Mouse (Mus musculus) brain, adult 2 months (tissue): ENCODE data around the gene Sebox.

ENCODE experiments used
- DNase-seq: peaks from one replicate; pipeline ENCODE4 v3.0.0; 2011; ENCODE audit warnings: low read depth, low spot score

The Sebox gene

DNA sequence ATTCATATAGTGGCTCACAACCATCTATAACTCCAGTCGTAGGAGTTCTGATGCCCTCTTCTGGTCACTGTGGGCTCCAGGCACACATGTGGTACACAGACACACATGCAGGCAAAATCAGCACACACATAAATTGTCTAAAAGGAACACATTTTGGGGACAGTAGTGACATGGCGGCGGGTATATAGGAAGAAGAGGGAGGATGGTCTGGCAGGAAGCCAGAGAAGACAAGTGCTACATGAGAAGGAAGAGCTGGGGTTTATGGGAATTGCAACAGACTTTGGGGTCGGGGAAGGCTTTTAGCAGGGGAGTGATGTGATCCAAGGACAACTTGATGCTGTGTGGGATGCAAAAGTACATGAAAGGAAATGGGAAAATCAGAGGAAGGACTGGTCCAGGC, 31.3 kb downstream of the Sebox start:
- no peak for DNase-seq

DNA sequence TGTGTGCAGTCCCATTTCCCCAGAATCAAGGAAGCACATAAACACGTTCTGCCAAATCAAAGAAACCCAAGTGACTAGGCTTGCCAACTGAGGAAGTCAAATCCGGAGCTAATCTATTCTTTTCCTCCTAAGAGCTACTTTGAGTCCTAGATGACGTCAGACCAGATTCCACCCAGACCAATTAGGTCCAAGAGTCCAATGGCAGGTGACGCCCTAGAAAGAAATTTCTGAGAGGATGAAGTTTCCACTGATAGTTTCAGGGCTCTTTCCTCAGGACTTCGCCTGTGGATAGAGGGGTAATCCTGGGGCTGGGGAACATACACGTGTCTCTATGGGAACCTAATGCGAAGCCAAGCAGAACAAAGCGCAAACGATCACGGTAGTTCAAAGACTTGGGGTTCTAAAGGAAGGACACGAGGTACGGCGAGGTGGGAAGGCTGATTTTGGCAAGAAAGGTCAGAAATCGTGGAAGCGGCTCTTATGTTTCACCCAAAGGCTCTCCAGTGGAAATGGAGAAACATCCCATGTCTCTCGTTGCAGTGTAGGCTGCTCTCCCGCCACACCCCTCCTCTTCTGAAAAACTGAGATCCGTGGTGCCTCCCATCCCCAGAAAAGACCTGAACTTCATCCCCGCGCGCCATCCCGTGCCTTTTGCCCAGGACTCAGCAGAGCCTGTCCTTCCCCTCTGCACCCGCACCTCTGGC, 32.3 kb downstream of the Sebox start:
- DNase-seq, result peak; percentile 65

DNA sequence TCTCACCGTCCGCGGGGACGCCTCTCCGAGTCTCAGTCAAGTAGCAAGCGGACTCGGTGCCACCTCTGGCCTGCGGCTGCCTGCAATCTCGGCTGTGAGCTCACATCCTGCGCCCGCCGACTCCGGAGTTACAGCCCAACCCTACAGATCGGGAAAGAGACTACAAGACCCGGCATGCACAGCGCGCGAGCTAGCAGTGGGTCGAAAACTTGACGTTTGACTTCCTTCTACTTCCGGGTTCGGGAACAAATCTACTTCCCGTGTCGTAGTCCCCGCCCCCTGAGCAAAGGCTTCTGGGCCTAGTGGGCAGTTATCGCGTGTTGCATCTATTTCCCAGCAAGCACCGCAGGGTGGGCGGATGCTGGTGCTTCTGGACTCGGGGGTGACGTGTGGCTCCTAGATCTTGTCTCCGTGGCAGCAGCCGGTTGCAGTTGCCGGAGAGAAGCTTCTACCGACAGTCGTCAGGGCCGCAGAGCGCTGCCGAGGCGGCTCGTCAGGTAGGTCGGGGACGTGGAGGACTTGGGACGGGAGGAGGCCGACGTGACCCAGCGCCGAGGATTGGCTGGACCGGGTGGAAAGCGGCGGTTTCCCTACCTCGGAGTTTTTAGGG, 32.9 kb downstream of the Sebox start, which contains the start of the genes Tnfaip1 and Ift20:
Tnfaip1 (minus strand) TSS at position 253 of the 610 bp plus-strand sequence.
Ift20 (plus strand) TSS at position 282 of the 610 bp plus-strand sequence.
- DNase-seq, result peak; percentile 100

DNA sequence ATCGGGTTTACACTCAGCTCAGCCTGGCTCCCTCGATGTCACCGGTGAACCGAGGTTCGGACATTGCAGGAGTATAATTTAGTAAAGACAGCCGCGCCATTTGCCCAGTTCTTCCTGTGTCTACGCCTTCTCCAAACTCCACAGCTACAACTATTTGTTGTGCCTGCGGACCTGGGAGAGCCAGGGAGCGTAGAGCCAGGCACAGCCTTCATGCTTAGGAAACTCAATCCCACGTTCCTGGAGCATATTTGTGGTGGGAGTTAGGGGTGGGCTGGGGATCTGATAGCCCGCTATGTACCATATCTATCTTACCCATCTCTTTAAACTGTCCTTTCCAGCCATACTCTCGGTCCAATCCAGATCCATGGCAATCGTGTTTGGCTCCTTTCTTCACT, 33.4 kb downstream of the Sebox start:
- no peak for DNase-seq

DNA sequence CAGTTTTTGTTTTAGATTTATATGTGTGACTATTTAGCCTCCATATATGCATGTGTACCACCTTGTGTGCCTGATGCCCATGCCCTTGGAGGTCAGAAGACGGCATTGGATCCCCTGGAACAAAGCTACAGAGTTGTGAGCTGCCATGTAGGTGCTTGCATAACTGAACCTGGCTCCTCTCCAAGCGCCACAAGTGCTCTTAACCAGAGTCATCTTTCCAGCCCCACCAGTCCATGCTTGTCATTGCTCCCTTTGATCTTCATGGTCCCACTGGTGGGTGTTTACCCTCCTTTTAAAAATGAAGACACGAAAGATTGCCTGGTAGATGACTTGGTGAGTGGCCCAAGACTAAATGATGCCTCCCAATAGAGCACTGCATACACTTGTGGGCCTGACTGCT, 37.1 kb downstream of the Sebox start:
- DNase-seq, result no peak

DNA sequence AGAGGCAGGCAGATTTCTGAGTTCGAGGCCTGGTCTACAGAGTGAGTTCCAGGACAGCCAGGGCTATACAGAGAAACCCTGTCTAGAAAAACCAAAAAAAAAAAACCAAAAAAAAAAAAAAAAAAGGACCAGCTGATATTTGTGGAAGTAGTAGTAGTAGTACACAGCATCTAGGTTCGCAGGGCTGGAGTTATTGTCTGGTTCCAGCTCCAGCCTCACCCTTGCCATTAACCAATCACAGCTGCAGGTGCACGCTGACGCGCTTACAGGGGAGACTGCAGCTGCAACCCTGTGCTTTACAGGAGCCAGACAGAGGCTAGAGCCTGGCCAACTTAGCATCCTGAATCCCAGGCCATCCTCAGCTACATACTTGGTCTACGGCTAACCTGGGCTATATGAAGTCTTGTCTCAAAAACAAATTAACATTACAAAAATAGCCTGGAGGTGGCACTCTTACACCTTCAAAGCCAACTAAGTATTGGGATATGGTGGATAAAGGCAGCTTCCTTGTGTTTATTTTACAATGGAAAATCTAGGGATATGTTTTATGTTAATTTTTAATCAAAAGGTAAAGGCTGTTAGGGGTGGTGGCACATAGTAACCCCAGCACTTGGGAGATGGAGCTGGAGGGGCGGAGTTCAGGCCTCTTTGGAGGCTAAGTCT, 41.3 kb downstream of the Sebox start:
- DNase-seq, result no peak

DNA sequence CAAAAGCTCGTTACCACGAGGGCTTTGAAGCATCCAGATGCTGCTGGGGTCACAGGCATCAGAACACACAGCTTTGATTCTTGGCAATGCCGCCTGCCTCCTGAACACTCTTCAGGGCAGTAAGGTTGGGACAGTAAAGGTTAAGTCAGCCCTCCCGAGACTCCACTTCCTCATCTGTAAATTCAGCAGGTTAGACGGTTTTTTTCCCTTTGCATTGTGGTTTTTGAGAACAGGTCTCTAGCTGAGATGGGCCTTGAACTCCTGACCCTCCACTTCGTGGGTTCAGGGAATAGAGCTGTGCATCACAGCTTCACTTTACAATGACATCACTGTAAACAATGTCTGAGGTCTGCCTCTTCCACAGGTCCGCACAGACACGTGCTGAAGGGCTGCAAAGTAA, 41.9 kb downstream of the Sebox start:
- DNase-seq, result no peak

DNA sequence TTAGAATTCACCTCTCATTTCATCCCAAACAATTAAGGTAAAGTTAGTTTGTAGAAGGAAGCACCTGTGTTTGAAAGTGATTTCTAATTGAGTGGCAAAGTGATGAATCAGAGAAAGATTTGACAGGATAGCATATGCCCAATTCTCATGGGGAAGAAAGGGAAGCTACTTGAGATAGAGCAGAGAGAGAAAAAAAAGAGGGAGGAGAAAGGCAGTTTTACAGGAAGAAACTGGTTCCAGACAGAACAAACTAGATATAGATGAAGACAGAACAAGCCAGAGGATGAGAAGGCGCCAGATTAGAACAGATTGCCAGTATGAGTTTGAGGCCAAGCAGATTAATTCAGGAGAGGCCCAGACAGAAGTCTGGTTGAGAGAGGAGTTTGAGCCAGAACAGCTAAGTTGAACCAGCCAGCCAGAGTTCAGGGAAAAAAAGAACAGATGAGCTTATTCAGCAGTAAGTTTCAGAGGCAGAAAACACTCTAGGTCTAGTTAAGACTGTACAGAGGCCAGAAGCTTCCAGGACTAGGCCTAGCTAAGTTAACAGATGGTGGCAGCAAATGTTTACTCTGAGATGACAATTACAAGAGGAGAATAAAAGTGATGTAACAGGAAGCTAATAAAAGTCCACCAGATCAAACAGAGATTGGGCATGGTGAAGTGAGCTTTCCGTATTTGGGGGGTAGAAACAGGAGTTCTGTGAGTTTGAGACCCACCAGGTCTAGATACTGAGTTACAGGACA, 44.6 kb downstream of the Sebox start:
- no peak for DNase-seq

DNA sequence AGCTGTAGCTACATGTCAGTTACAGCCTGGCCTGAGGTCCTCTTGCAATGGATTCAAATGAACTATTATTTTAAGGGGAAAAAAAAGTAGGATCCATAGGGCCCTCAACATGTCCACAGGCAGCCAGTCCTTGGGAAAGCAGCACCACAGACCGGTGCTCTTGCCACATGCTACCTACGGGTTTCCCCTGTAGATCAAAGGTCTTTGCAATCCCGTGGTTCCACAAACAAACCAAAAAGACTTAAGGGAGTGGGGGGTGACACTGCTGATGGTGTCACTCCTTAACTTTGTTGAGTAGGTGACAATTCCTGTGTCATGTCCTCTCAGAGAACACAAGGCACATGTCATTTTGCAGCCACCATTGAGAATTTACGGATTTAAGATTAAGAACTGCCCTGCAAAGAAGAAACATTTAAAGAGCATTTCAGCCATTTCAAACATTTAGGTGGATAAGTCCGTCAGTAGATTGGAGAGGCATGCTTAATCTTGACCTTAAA, 46.3 kb downstream of the Sebox start:
- no peak for DNase-seq

DNA sequence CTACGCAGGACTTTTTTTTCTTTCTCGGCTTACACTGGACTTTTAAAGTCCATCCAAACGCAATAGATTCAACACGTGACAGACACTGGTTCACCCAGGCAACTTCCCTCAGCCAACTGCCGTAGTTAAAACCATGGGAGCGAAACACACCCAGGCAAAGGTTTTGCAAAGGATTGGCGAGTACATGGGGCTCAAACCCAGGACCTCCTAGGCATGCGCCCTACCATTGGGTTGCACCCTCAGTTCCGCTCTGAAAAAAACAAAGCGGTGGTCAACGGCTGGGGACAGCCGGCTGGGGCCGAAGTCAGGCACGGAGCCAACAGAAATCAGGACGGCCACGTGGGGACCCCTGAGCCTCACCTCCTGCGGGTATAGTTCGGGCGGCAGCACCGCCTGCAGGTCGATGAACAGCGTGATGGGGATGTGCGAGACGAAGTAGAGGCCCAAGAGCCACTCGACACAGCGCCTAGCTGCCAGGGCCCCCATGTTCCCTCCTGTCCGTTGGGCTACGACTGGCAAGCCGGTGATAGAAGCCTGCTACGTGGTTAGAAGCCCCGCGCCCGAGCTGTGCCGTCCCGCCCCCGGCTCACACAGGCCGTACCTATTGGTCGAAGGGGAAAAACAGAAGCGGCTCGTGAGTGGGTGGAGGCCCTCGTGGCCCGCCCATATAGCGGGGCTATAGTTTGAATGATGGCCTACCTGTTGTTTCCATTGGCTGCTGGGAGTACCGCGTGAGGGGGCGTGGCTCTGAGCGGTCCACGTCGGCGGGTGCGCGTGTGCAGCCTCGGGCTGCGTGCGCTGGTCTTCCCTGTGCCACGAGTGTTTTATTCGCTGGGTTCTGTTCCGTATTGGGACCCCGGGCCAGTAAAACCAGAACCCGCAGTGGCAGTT, 47.2 kb downstream of the Sebox start, which contains the start of gene Tmem97:
Tmem97 (minus strand) TSS at position 610 of the 891 bp plus-strand sequence.
- DNase-seq, result peak; percentile 99

DNA sequence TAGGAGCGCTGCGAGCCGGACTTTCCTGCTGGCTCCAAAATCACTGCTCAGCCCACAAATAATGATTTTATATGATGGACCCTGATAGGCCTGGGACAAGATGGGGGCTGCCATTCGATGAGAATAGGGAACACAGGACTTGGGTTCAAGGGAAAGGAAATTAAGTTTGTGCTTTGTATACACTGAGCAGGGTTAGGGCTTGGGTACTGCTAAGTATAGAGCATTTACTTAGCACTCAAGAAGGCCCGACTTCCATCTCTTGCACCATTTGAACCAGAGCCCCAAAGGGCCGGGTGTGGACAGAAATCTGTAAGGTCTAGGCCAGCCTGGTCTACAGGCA, 47.8 kb downstream of the Sebox start:
- DNase-seq, result no peak
